Comparison of ENCODE assay signal across 12 mouse cellular contexts in genomic region chr1:84386481-84387146, GRCm38 (mm10). TPM values are rescaled to one million over a fixed set of nuclear protein-coding genes. Genes with fewer than 3 reads are reported as not detected.
A peak's percentile ranks its signal among the peaks of the same experiment; 100 is the strongest.
DNase-seq lines count a peak whose midpoint lies in the region; ATAC-seq and TF ChIP-seq lines count a peak whose summit lies in the region.
"Had no signal": no experiment of that assay in that cellular context is flagged by ENCODE, and none has a peak within 500 bp of the region (broad histone marks: within the 10 kb centered on the region; RNA-seq: fewer than 3 reads in every experiment).

No protein-coding gene starts in this region.

- no peak overlapping the region for H3K4me2 ChIP-seq in lung, embryonic 14.5 days
- H3K4me2 ChIP-seq: limb, embryonic 12.5 days; midbrain, embryonic 11.5 days; neural tube, embryonic 12.5 days had no signal

- intact Hi-C loops in gastrocnemius, adult 2 months (cut with DNase I): no loop called here
- intact Hi-C loops in gastrocnemius, postnatal 36 days (cut with DNase I): no loop called here
- intact Hi-C loops in left cerebral cortex, postnatal 10 days (cut with DNase I): no loop called here

- no peaks in the 10 kb centered on the region for H3K9me3 ChIP-seq in lung, embryonic 14.5 days (ENCODE audit: low read depth, low read length)
- H3K9me3 ChIP-seq: limb, embryonic 12.5 days; neural tube, embryonic 12.5 days had no signal

- no peak for ATAC-seq in lung, embryonic 14.5 days (ENCODE audit: insufficient read depth)

- H3K4me3 ChIP-seq in gastrocnemius, adult 2 months: no peak overlapping the region
- no peak overlapping the region for H3K4me3 ChIP-seq in lung, embryonic 14.5 days (ENCODE audit: low read depth, low read length)
- H3K4me3 ChIP-seq: limb, embryonic 12.5 days; neural tube, embryonic 12.5 days had no signal

- peak; percentile 35 for DNase-seq in gastrocnemius, adult 2 months
- DNase-seq in gastrocnemius, postnatal 36 days: no peak
- DNase-seq in lung, embryonic 14.5 days: peak; percentile 59
- DNase-seq in lung, postnatal 10 days: no peak
- peak; percentile 31 to 48 for DNase-seq in left cerebral cortex, postnatal 10 days (ENCODE audit: extremely low spot score in 1 of 2, low spot score in 2 of 2)
- peak; percentile 36 for DNase-seq in skeletal muscle tissue, adult 2 months (ENCODE audit: low read depth, low spot score)
- no peak for DNase-seq in thymus, postnatal 25 days
- no peak for DNase-seq in kidney, adult 8-10 months
- DNase-seq: thymus, adult 18-20 months had no signal

- TF ChIP-seq CTCF in gastrocnemius, adult 2 months (IDR thresholded peaks at IDR 0.05): no peak
- no peak for TF ChIP-seq CTCF in lung, embryonic 14.5 days (IDR thresholded peaks at IDR 0.05; ENCODE audit: low read depth)

- no peaks in the 10 kb centered on the region for H3K36me3 ChIP-seq in lung, embryonic 14.5 days (ENCODE audit: insufficient read depth)
- H3K36me3 ChIP-seq: limb, embryonic 12.5 days had no signal

- no peak overlapping the region for H3K27ac ChIP-seq in gastrocnemius, adult 2 months
- H3K27ac ChIP-seq in lung, embryonic 14.5 days (ENCODE audit: low read depth): no peak overlapping the region
- H3K27ac ChIP-seq: limb, embryonic 12.5 days; neural tube, embryonic 12.5 days had no signal

- H3K4me1 ChIP-seq in lung, embryonic 14.5 days (ENCODE audit: insufficient read depth): peaks cover 6% of the 10 kb centered on the region; the same call in 1 of the 2 replicates
- H3K4me1 ChIP-seq: limb, embryonic 12.5 days; neural tube, embryonic 12.5 days had no signal

- no peak overlapping the region for H3K9ac ChIP-seq in lung, embryonic 14.5 days
- H3K9ac ChIP-seq: limb, embryonic 12.5 days; neural tube, embryonic 12.5 days had no signal

- WGBS in lung, embryonic 14.5 days: 51% methylated on average over 8 of the region's 8 CpGs

- H3K27me3 ChIP-seq in lung, embryonic 14.5 days (ENCODE audit: insufficient read depth, low read length): no peaks in the 10 kb centered on the region
- H3K27me3 ChIP-seq: limb, embryonic 12.5 days; neural tube, embryonic 12.5 days had no signal

RNA-seq across cellular contexts. Expression of gene Pid1, which starts 22.6 kb away (rescaled TPM):
- total RNA-seq in gastrocnemius, adult 2 months (2021): 1 to 10 TPM; 5.1 to 8.1 TPM
- total RNA-seq in gastrocnemius, postnatal 36 days (2021): 1 to 10 TPM; 6.1 to 7.9 TPM
- polyA plus RNA-seq in lung, embryonic 14.5 days (2014; fragmentation: Nextera tagmentation; extraction: Ambion mirVana): 4.9 and 6.8 TPM in 2 replicates
- 10 to 100 TPM; 43.8 to 46.0 TPM for total RNA-seq in left cerebral cortex, postnatal 10 days (2021)

Comparison
In these comparisons a context has a peak if more than half of its experiments do, and no peak if none do; other contexts are left out.
1. DNase-seq: peak in gastrocnemius, adult 2 months (single experiment), lung, embryonic 14.5 days (single experiment), left cerebral cortex, postnatal 10 days (2 of 2) and skeletal muscle tissue, adult 2 months (single experiment); none in gastrocnemius, postnatal 36 days (0 of 2), lung, postnatal 10 days (single experiment), thymus, postnatal 25 days (single experiment) and kidney, adult 8-10 months (0 of 2).
2. RNA of gene Pid1, which starts 22.6 kb away (total RNA-seq): 43.8 to 46.0 TPM in left cerebral cortex, postnatal 10 days; 5.1 to 8.1 TPM in gastrocnemius, adult 2 months and 6.1 to 7.9 TPM in gastrocnemius, postnatal 36 days; every median in the first group is over 4 times any median in the second.